Mouse (Mus musculus) neural tube, embryonic 11.5 days (tissue): ENCODE results near the gene Omp. TPM values are rescaled to one million over a fixed set of nuclear protein-coding genes. Genes with fewer than 3 reads are reported as not detected.

Experiments
- ATAC-seq: fragments of 200-750 bp; cut with Nextera tagmentation; 2 replicates; pipeline ENCODE4 v1.8.0; 2017; ENCODE audit warnings: moderate number of reproducible peaks, mild to moderate bottlenecking, moderate TSS enrichment, moderate library complexity; ENCODE audit not compliant: insufficient read depth, low FRiP score, low TSS enrichment
- DNase-seq: peaks from one replicate; pipeline ENCODE4 v3.0.0-alpha.2; 2015; ENCODE audit warnings: low spot score
- H3K27ac ChIP-seq: fragments of 300-500 bp; sonication (generic); 2 replicates; pipeline ENCODE4 v1.5.1; 2014; ENCODE audit warnings: low read depth, mild to moderate bottlenecking, low read length
- H3K27me3 ChIP-seq: fragments of 300-500 bp; sonication (generic); 2 replicates; pipeline ENCODE4 v1.6.1; 2014; ENCODE audit warnings: mild to moderate bottlenecking, low read length, mixed read lengths; ENCODE audit not compliant: control insufficient read depth, insufficient read depth
- H3K36me3 ChIP-seq: fragments of 300-500 bp; sonication (generic); 2 replicates; pipeline ENCODE4 v1.6.1; 2014; ENCODE audit warnings: mild to moderate bottlenecking, low read length, moderate library complexity, mixed read lengths; ENCODE audit not compliant: control insufficient read depth, insufficient read depth
- H3K4me1 ChIP-seq: fragments of 300-500 bp; sonication (generic); 2 replicates; pipeline ENCODE4 v1.6.1; 2014; ENCODE audit warnings: low read length, mixed read lengths; ENCODE audit not compliant: control insufficient read depth, insufficient read depth
- H3K4me2 ChIP-seq: fragments of 300-500 bp; sonication (generic); 2 replicates; pipeline ENCODE4 v1.6.1; 2014; ENCODE audit warnings: low read depth, mild to moderate bottlenecking, moderate library complexity
- H3K4me3 ChIP-seq: fragments of 300-500 bp; sonication (generic); 2 replicates; pipeline ENCODE4 v1.5.1; 2014; ENCODE audit warnings: low read depth, low read length
- H3K9ac ChIP-seq: fragments of 300-500 bp; sonication (generic); 2 replicates; pipeline ENCODE4 v1.6.1; 2014; ENCODE audit warnings: mild to moderate bottlenecking, low read length
- H3K9me3 ChIP-seq: fragments of 300-500 bp; sonication (generic); 2 replicates; pipeline ENCODE4 v1.6.1; 2016; ENCODE audit warnings: low read length; ENCODE audit not compliant: control insufficient read depth
- WGBS: fragments of 180-500 bp; shearing (Covaris S2); extraction: QIAGEN DNeasy Blood & Tissue Kit; methylation state at CpG from one replicate; pipeline ENCODE4 v1.1.7; 2014; 5-methylcytosine and 5-hydroxymethylcytosine counted together
- polyA plus RNA-seq: library from polyadenylated mRNA; unstranded; fragments of >200 nt; fragmentation: Nextera tagmentation; extraction: Ambion mirVana; gene quantifications from 2 replicates; pipeline ENCODE4 v1.2.1, GENCODE M21; 2014

The Omp gene
- polyA plus RNA-seq, 1 experiment from 2014 or later = 0.24 TPM

DNA sequence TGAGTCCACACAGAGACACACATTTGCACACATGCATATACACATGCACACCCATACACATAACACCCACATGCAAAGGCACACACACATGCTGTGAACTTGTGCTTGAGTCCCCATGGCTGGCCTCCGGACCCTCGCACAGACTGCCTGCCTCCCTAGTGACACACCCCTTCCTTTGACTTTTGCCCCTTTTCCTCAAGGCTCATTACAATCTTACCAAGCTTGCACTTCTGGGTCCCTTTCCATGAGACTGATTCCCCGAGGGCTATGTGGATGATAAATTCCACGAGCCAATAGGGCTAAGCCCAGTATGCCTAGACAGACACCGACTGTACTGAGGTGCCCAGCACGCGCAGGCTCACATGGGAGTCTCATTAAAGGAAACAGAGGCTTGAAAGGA lies 39.0 kb downstream of the Omp start:
- 93% methylated on average over 7 of the region's 7 CpGs for WGBS
- H3K4me3 ChIP-seq = no peak overlapping the region
- ATAC-seq (no peak), DNase-seq (no peak)
- H3K9me3 ChIP-seq = no peaks in the 10 kb centered on the region
- H3K27me3 ChIP-seq = no peaks in the 10 kb centered on the region; the same call in 1 of the 2 replicates
- no peak overlapping the region for H3K27ac ChIP-seq
- H3K4me2 ChIP-seq = no peak overlapping the region
- H3K36me3 ChIP-seq = no peaks in the 10 kb centered on the region
- H3K4me1 ChIP-seq = no peaks in the 10 kb centered on the region
- H3K9ac ChIP-seq = no peak overlapping the region

DNA sequence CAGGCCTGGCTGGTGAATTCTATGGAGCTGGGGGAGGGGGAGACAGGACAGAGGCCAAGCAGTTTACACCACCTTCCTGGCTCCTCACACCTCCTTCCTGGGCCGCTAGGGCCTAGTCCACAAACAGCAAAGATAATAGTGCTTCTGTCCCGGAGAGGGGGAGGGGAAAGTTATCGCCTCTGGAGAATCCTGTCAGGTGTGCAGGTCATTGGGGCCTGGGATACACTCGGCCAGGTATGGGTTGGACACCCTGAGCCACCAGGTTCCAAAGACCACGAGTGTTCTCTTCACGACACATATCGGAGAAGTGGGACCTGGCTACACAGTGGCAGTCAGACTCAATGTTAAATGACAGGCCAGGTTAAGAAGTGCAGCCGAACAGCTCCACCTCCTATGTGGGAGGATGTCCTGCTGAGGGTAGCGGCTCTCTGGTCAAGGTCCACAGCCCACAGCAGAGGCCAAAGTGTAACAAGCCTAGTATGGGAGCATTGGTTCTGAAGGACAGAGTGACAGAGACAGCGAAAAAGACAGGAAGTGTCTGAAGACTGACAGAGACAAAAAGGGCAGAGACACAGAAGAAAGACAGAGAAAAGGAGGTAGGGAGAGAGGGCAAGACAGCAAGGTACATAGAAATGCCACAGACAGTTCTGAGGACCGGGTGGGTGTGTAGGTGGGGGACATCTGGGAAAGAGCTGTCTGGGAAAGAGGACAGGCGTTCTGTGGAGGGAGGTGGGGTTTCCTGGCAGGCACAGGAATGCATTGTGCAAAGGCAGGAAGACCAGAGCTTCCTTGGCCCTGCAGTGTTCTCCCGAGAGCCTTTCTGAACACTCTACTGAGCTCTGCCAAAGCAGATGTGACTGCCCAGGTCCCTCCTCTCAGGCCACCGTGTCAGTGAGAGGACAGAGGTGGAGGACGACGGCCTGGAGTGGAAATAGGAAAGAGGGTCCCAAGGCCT lies 40.5 kb downstream of the Omp start:
- H3K4me1 ChIP-seq = no peaks in the 10 kb centered on the region
- H3K4me3 ChIP-seq = no peak overlapping the region
- DNase-seq (no peak), ATAC-seq (no peak)
- WGBS = 68% methylated on average over 16 of the region's 16 CpGs
- H3K36me3 ChIP-seq = no peaks in the 10 kb centered on the region
- no peak overlapping the region for H3K9ac ChIP-seq
- no peaks in the 10 kb centered on the region; the same call in 1 of the 2 replicates for H3K27me3 ChIP-seq
- H3K27ac ChIP-seq = no peak overlapping the region
- no peaks in the 10 kb centered on the region for H3K9me3 ChIP-seq
- no peak overlapping the region for H3K4me2 ChIP-seq

DNA sequence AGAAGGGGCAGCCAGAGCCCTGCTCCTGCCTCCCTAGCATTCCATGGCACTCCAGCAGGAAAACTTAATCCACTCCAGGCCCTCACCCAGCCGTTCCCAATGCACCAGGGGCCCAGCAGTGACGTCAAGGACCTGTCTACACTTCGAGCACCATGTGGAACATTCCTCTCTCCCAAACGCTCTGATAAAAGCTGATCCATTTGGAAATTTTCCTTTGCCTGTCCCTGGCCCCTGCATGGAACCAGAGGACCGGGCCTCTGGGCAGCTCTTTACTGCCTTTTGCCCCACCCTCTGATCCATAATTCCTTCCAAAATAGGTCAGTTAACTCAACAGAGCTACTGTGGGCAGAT lies 41.4 kb downstream of the Omp start:
- H3K27ac ChIP-seq = no peak overlapping the region
- WGBS = 78% methylated on average over 5 of the region's 5 CpGs
- ATAC-seq = no peak

DNA sequence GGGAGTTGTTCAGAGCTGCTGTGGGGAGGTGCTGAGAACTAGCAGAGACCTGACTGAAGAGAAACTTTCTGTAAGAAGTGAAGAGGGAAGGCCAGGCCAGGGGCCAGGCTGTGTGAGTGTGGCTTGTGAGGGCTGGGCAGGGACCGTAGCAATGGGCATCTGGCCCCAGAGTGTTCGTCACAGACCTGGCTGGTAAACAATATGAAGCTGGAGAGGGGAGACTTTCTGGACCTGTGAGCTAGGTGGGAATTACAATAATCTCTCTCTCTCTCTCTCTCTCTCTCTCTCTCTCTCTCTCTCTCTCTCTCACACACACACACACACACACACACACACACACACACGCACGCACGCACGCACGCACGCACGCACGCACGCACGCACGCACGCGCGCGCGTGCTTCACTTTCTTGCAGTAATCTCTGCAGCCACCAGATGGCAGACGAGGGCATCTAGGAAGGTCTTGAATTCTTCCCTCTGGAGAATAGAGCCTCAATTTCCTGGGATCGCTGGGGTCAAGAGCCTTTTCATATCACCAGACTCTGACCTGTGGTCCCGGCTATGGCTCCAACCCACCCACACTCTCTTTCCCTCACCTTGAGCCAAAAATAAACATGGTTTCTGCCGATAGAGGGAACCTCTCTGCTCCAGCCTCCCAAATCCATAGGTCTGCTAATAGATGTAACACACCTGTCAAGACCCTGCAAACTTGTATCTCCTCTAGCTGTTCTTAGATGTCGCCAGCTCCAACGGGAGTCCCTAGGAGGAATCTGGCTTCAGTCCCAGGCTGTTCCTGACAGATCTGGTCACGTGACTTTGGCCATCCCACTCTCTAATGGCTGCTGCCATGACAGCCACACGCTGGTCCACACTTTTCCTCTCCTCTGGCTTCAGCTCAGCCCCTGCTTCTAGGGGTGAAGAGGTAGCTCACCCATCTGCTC lies 42.0 kb downstream of the Omp start:
- H3K9ac ChIP-seq = peak overlapping the region; percentile 63
- no peaks in the 10 kb centered on the region for H3K27me3 ChIP-seq
- H3K4me1 ChIP-seq = no peaks in the 10 kb centered on the region
- WGBS = 14% methylated on average over 26 of the region's 26 CpGs
- peak overlapping the region; percentile 40 for H3K4me2 ChIP-seq
- no peaks in the 10 kb centered on the region for H3K9me3 ChIP-seq
- H3K4me3 ChIP-seq = peak overlapping the region; percentile 18
- H3K27ac ChIP-seq = no peak overlapping the region
- peak; percentile 87 for DNase-seq
- H3K36me3 ChIP-seq = no peaks in the 10 kb centered on the region
- ATAC-seq = peak; percentile 46

More for the DNA sequence above, 41.4 kb downstream of the Omp start:
- no peaks in the 10 kb centered on the region for H3K36me3 ChIP-seq
- no peak overlapping the region for H3K4me2 ChIP-seq
- no peaks in the 10 kb centered on the region for H3K9me3 ChIP-seq
- no peak overlapping the region for H3K4me3 ChIP-seq
- DNase-seq = no peak
- H3K27me3 ChIP-seq = no peaks in the 10 kb centered on the region; the same call in 1 of the 2 replicates
- no peak overlapping the region; the same call in 1 of the 2 replicates for H3K9ac ChIP-seq
- H3K4me1 ChIP-seq = no peaks in the 10 kb centered on the region

DNA sequence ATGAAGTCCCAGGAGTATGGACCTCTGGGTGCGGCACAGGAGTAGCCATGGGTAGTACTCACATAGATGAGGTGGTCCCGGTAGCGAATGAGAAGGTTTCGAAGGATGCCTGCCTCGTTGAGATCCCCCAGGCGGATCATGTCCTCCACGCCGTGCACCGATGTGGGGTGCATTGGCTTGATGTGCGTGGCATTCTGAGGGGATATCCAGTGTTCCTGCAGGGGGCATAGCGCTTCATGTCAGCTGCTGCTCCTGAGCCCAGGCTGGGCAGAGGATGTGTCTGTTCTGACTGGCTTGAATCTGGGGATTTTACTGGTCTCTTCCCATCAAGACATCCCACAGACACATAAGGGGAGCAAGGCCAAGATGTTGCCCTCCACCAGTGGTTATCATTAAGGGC lies 42.8 kb downstream of the Omp start:
- WGBS = 95% methylated on average over 11 of the region's 11 CpGs
- H3K4me1 ChIP-seq = no peaks in the 10 kb centered on the region
- H3K27ac ChIP-seq = no peak overlapping the region
- H3K36me3 ChIP-seq = no peaks in the 10 kb centered on the region
- DNase-seq = no peak
- no peaks in the 10 kb centered on the region for H3K27me3 ChIP-seq
- ATAC-seq = no peak
- peak overlapping the region; percentile 40; the same call in 1 of the 2 replicates for H3K4me2 ChIP-seq
- peak overlapping the region; percentile 63 for H3K9ac ChIP-seq
- no peaks in the 10 kb centered on the region for H3K9me3 ChIP-seq
- H3K4me3 ChIP-seq = no peak overlapping the region; the same call in 1 of the 2 replicates

DNA sequence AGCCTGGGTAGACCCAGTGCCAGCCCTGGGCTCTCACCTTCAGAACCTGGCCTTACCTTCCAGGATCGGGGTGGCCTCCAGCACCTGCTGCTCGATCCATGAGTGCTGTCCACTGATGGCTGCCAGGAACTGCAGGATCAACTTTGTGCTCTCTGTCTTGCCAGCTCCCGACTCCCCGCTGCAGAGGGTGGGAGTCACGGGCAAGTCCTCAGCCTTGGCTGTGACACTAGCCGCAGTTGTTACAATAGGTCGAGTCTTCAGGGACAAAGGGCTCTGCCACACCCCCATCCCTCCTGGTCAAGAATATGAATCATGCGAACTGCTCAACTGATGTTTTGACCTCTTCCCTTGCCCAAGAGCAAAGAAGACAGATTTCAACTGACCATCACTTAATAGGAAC lies 47.7 kb downstream of the Omp start:
- ATAC-seq (no peak), DNase-seq (no peak)
- Histone ChIP-seq H3K9me3 (no peaks in the 10 kb centered on the region), H3K4me3 (no peak overlapping the region), H3K36me3 (0 out of 2 replicates have a peak, but pooled peaks cover 2% of the 10 kb centered on the region), H3K27me3 (no peaks in the 10 kb centered on the region), H3K27ac (no peak overlapping the region), H3K4me2 (no peak overlapping the region), H3K4me1 (no peaks in the 10 kb centered on the region), H3K9ac (no peak overlapping the region)
- WGBS = 94% methylated on average over 8 of the region's 8 CpGs

DNA sequence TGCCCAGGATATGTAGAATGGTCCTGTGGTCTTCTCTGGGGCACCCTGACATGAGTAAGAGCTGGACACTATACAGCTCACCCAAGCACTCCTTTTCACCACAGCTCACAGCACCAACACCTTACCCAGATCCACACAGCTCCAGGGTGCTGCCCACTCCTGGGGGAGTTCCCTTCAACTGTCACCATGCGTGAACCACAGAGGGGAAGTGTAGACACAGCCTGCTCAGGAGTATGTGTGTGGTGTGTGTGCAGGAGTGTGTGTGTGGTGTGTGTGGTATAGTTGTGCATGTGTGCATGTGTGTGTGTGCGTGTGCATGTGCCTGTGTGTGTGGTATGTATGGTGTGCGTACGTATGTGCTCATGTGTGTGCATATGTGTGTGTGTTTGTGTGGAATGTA lies 49.5 kb downstream of the Omp start:
- Histone ChIP-seq H3K9ac (no peak overlapping the region), H3K27ac (no peak overlapping the region), H3K4me1 (no peaks in the 10 kb centered on the region), H3K4me3 (no peak overlapping the region), H3K36me3 (0 out of 2 replicates have a peak, but pooled peaks cover 2% of the 10 kb centered on the region), H3K9me3 (no peaks in the 10 kb centered on the region), H3K27me3 (no peaks in the 10 kb centered on the region), H3K4me2 (no peak overlapping the region)
- WGBS = 94% methylated on average over 4 of the region's 4 CpGs
- DNase-seq (no peak), ATAC-seq (no peak)
